Mouse (Mus musculus) MEL (cell line): ENCODE data around the gene Plekhg5. TPM values are rescaled to one million over a fixed set of nuclear protein-coding genes. Genes with fewer than 3 reads are reported as not detected.

Experiments
- DNase-seq: peaks from one replicate; pipeline ENCODE4 v3.0.0; 2011; ENCODE audit warnings: low read depth, low spot score
- H3K27ac ChIP-seq: 2 replicates; pipeline ENCODE4 v1.5.1; 2012; ENCODE audit warnings: low read depth, mild to moderate bottlenecking, control low read depth, low read length, moderate library complexity; ENCODE audit not compliant: control insufficient read depth
- H3K27me3 ChIP-seq, 2 experiments: fragments of 150-350 bp in 1 of 2; sonication (generic) in 1 of 2; 2 replicates each; pipeline ENCODE4 v1.6.1; 2012; ENCODE audit warnings: low read length in 2 of 2, mild to moderate bottlenecking in 2 of 2, improper control_type of control experiment in 1 of 2, moderate library complexity in 1 of 2; ENCODE audit not compliant: insufficient read depth in 2 of 2, control insufficient read depth in 1 of 2
- H3K36me3 ChIP-seq, 2 experiments: 2 replicates each; pipeline ENCODE4 v1.6.1; 2012 to 2014; ENCODE audit warnings: low read length in 2 of 2, improper control_type of control experiment in 1 of 2, inconsistent platforms in 1 of 2, mild to moderate bottlenecking in 1 of 2; ENCODE audit not compliant: insufficient read depth in 2 of 2, control insufficient read depth in 1 of 2
- H3K4me1 ChIP-seq, 2 experiments: fragments of 150-350 bp in 1 of 2; sonication (generic) in 1 of 2; 2 replicates each; pipeline ENCODE4 v1.6.1; 2012; ENCODE audit warnings: low read length in 2 of 2, improper control_type of control experiment in 1 of 2, mild to moderate bottlenecking in 1 of 2; ENCODE audit not compliant: insufficient read depth in 2 of 2, control insufficient read depth in 1 of 2
- H3K4me3 ChIP-seq, 2 experiments: fragments of 150-350 bp in 1 of 2; sonication (generic) in 1 of 2; 2 replicates each; pipeline ENCODE4 v1.5.1; 2012; ENCODE audit warnings: low read depth in 2 of 2, low read length in 2 of 2, mild to moderate bottlenecking in 2 of 2, moderate library complexity in 2 of 2, control low read depth in 1 of 2, improper control_type of control experiment in 1 of 2; ENCODE audit not compliant: control insufficient read depth in 1 of 2, insufficient read depth in 1 of 2
- H3K79me2 ChIP-seq: 2 replicates; pipeline ENCODE4 v1.6.1; 2012; ENCODE audit warnings: mild to moderate bottlenecking, low read length, moderate library complexity; ENCODE audit not compliant: control insufficient read depth, poor library complexity, insufficient read depth
- H3K9ac ChIP-seq: 2 replicates; pipeline ENCODE4 v1.6.1; 2012; ENCODE audit warnings: low read depth, mild to moderate bottlenecking, control low read depth, low read length, moderate library complexity; ENCODE audit not compliant: control insufficient read depth, poor library complexity, severe bottlenecking
- H3K9me3 ChIP-seq: fragments of 150-350 bp; sonication (generic); replicated peaks from 2 replicates; pipeline ENCODE4 v1.6.1; 2012; ENCODE audit warnings: mild to moderate bottlenecking, low read length, improper control_type of control experiment, moderate library complexity; ENCODE audit not compliant: insufficient read depth
- CTCF ChIP-seq, 3 experiments: IDR thresholded peaks in 2 of 3; conservative IDR thresholded peaks in 1 of 3; 2 replicates each; pipeline ENCODE4 v1.5.1; 2011 to 2012; ENCODE audit warnings: low read length in 3 of 3, low read depth in 2 of 3, mild to moderate bottlenecking in 2 of 3, improper control_type of control experiment in 1 of 3, inconsistent platforms in 1 of 3, mixed read lengths in 1 of 3, moderate library complexity in 1 of 3; ENCODE audit not compliant: control insufficient read depth in 1 of 3, insufficient read depth in 1 of 3, poor library complexity in 1 of 3, severe bottlenecking in 1 of 3
- ELF1 ChIP-seq: IDR thresholded peaks from 2 replicates; pipeline ENCODE4 v1.6.1; 2014; ENCODE audit warnings: low read depth, mild to moderate bottlenecking, inconsistent platforms, low read length, improper control_type of control experiment, moderate library complexity
- EP300 ChIP-seq, 2 experiments: IDR thresholded peaks; 2 replicates each; pipeline ENCODE4 v1.6.1; 2011; ENCODE audit warnings: improper control_type of control experiment in 2 of 2, low read length in 2 of 2, low read depth in 1 of 2, mild to moderate bottlenecking in 1 of 2
- ETS1 ChIP-seq: IDR thresholded peaks from 2 replicates; pipeline ENCODE4 v1.6.1; 2012; ENCODE audit warnings: low read depth, mild to moderate bottlenecking, inconsistent platforms, low read length, improper control_type of control experiment, moderate library complexity
- JUND ChIP-seq: IDR thresholded peaks from 2 replicates; pipeline ENCODE4 v1.6.1; 2011; ENCODE audit warnings: low read depth, mild to moderate bottlenecking, improper control_type of control experiment, low read length
- KAT2A ChIP-seq: conservative IDR thresholded peaks from 2 replicates; pipeline ENCODE4 v1.6.1; 2012; ENCODE audit warnings: low read depth, low read length, improper control_type of control experiment, inconsistent platforms
- MAZ ChIP-seq: IDR thresholded peaks from 2 replicates; pipeline ENCODE4 v1.6.1; 2012; ENCODE audit warnings: low read depth, mild to moderate bottlenecking, inconsistent platforms, low read length, improper control_type of control experiment
- MEF2A ChIP-seq: IDR thresholded peaks from 2 replicates; pipeline ENCODE4 v1.6.1; 2014; ENCODE audit warnings: low read depth, mild to moderate bottlenecking, inconsistent platforms, low read length, improper control_type of control experiment; ENCODE audit not compliant: poor library complexity, insufficient replicate concordance, severe bottlenecking; ENCODE audit errors: extremely low read depth
- POLR2AphosphoS2 ChIP-seq: IDR thresholded peaks from 2 replicates; pipeline ENCODE4 v1.6.1; 2011; ENCODE audit warnings: low read length, improper control_type of control experiment
- SIN3A ChIP-seq: IDR thresholded peaks from 2 replicates; pipeline ENCODE4 v1.6.1; 2012; ENCODE audit warnings: low read length, improper control_type of control experiment, inconsistent platforms
- TCF12 ChIP-seq: IDR thresholded peaks from 2 replicates; pipeline ENCODE4 v1.6.1; 2014; ENCODE audit warnings: low read depth, mild to moderate bottlenecking, inconsistent platforms, low read length, improper control_type of control experiment, moderate library complexity
- USF1 ChIP-seq: IDR thresholded peaks from 2 replicates; pipeline ENCODE4 v1.6.1; 2014; ENCODE audit warnings: low read depth, mild to moderate bottlenecking, inconsistent platforms, low read length, improper control_type of control experiment, moderate library complexity
- USF2 ChIP-seq, 2 experiments: IDR thresholded peaks; 2 replicates each; pipeline ENCODE4 v1.6.1; 2011 to 2012; ENCODE audit warnings: improper control_type of control experiment in 2 of 2, low read length in 2 of 2, borderline replicate concordance in 1 of 2, inconsistent platforms in 1 of 2, low read depth in 1 of 2, mild to moderate bottlenecking in 1 of 2; ENCODE audit not compliant: insufficient read depth in 1 of 2
- ZC3H11A ChIP-seq: IDR thresholded peaks from 2 replicates; pipeline ENCODE4 v1.6.1; 2012; ENCODE audit warnings: low read depth, mild to moderate bottlenecking, inconsistent platforms, low read length, improper control_type of control experiment
- ZKSCAN1 ChIP-seq: IDR thresholded peaks from 2 replicates; pipeline ENCODE4 v1.6.1; 2012; ENCODE audit warnings: low read depth, mild to moderate bottlenecking, inconsistent platforms, low read length, improper control_type of control experiment, moderate library complexity
- ZMIZ1 ChIP-seq: IDR thresholded peaks from 2 replicates; pipeline ENCODE4 v1.6.1; 2012; ENCODE audit warnings: low read depth, mild to moderate bottlenecking, inconsistent platforms, low read length, improper control_type of control experiment, moderate library complexity
- ZNF384 ChIP-seq: IDR thresholded peaks from 2 replicates; pipeline ENCODE4 v1.6.1; 2012; ENCODE audit warnings: low read depth, mild to moderate bottlenecking, inconsistent platforms, low read length, improper control_type of control experiment
- polyA plus RNA-seq, 2 experiments: library from polyadenylated mRNA; stranded (reverse) in 1 of 2; unstranded in 1 of 2; fragments of >175 nt in 1 of 2; fragments of >200 nt in 1 of 2; gene quantifications; 2 replicates each; pipeline versions ENCODE4 v1.2.1 to v1.2.4; 2012; ENCODE audit warnings: low replicate concordance in 2 of 2, low read depth in 1 of 2; ENCODE audit not compliant: insufficient read length in 2 of 2, insufficient read depth in 1 of 2, missing spikeins in 1 of 2
- total RNA-seq: library from RNA; depleted of rRNA; stranded (reverse); fragments of 300-350 nt; gene quantifications from 2 replicates; pipeline ENCODE4 v1.2.3, GENCODE M21; 2012

Plekhg5 gene
- total and polyA plus RNA-seq, 3 experiments: 10.8 to 19.6 TPM; not detected in 1

DNA sequence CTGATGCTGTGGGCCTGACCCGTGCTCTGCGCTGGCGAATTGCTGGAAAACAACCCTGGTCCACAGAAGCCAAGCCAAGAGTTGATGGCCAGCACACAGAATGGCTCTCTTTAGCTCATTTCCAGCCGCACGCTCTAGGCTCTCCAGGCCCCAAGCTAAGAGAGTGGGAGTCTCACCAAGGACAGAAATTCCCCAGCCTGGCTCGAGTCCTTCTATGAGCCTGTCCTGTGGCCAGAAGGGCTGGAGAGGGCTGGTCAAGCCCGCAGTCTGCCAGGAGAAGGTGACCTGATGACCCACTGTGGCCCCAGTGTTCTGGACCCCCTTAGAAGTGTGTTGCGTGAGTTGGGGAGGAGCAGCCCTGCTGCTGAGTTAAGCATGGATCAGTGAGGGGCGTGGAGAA lies 4.9 kb downstream of the Plekhg5 start:
- H3K9ac ChIP-seq: no peak overlapping the region
- TF ChIP-seq ZMIZ1: no peak
- TF ChIP-seq USF2 (IDR thresholded peaks at IDR 0.05; ENCODE audit: borderline replicate concordance in 1 of 2, insufficient read depth in 1 of 2, low read depth in 1 of 2, low read length in 2 of 2): no peak
- no peak for TF ChIP-seq ETS1
- TF ChIP-seq USF1: no peak
- TF ChIP-seq MEF2A: no peak
- no peak for TF ChIP-seq MAZ
- TF ChIP-seq JUND: no peak
- TF ChIP-seq TCF12: no peak
- TF ChIP-seq SIN3A: no peak
- TF ChIP-seq KAT2A: no peak
- no peak for TF ChIP-seq EP300 (IDR thresholded peaks at IDR 0.05; ENCODE audit: low read depth in 1 of 2, low read length in 2 of 2)
- no peak for TF ChIP-seq ZKSCAN1
- no peak for TF ChIP-seq ZC3H11A
- H3K4me1 ChIP-seq: no peaks in the 10 kb centered on the region
- no peaks in the 10 kb centered on the region for H3K36me3 ChIP-seq
- no peaks in the 10 kb centered on the region for H3K27me3 ChIP-seq
- DNase-seq: no peak
- no peak overlapping the region for H3K27ac ChIP-seq
- no peak overlapping the region for H3K4me3 ChIP-seq
- H3K79me2 ChIP-seq: no peaks in the 10 kb centered on the region
- no peaks in the 10 kb centered on the region for H3K9me3 ChIP-seq

- no peak for DNase-seq
- H3K9me3 ChIP-seq: no peaks in the 10 kb centered on the region
- H3K36me3 ChIP-seq: no peaks in the 10 kb centered on the region
- no peak overlapping the region for H3K9ac ChIP-seq
- TF ChIP-seq POLR2AphosphoS2: no peak
- TF ChIP-seq CTCF (IDR thresholded peaks at IDR 0.05 in 2 of 3, conservative IDR thresholded peaks at IDR 0.05 in 1 of 3; ENCODE audit: control insufficient read depth in 1 of 3, insufficient read depth in 1 of 3, low read depth in 2 of 3, low read length in 3 of 3, poor library complexity in 1 of 3, severe bottlenecking in 1 of 3): no peak
- no peak for TF ChIP-seq ZNF384
- TF ChIP-seq KAT2A: no peak
- no peak for TF ChIP-seq MEF2A
- no peak for TF ChIP-seq ELF1
- TF ChIP-seq, all 39 proteins: peak for 0
- no peaks in the 10 kb centered on the region for H3K79me2 ChIP-seq
- H3K27ac ChIP-seq: no peak overlapping the region
- H3K4me1 ChIP-seq: no peaks in the 10 kb centered on the region
- H3K4me3 ChIP-seq: no peak overlapping the region
- H3K27me3 ChIP-seq: no peaks in the 10 kb centered on the region
Measured at GRCm38 (mm10) chr4:152078105-152078530, 5.8 kb downstream of the Plekhg5 start.
